Mouse (Mus musculus): ENCODE results near the gene Eif2ak3.
A peak's percentile ranks its signal among the peaks of the same experiment; 100 is the strongest.

The Eif2ak3 gene

GRCm38 (mm10) chr6:70903689-70904088, 59.4 kb downstream of the Eif2ak3 start:
- DNase-seq (ENCODE audit: low read depth, low spot score) = no peak

GRCm38 (mm10) chr6:70909572-70909971, 65.3 kb downstream of the Eif2ak3 start:
- DNase-seq (ENCODE audit: low read depth, low spot score) = no peak

GRCm38 (mm10) chr6:70910285-70910684, 66.0 kb downstream of the Eif2ak3 start:
- DNase-seq (ENCODE audit: low read depth, low spot score) = no peak

GRCm38 (mm10) chr6:70911668-70912395, 67.5 kb downstream of the Eif2ak3 start:
- peak; percentile 74 for DNase-seq (ENCODE audit: low read depth, low spot score)

GRCm38 (mm10) chr6:70912396-70912765, 68.1 kb downstream of the Eif2ak3 start:
- DNase-seq (ENCODE audit: low read depth, low spot score) = no peak

- no peak for DNase-seq (ENCODE audit: low read depth, low spot score)
These were observed 74.5 kb downstream of the Eif2ak3 start, which contains the start of gene Tex37 for GRCm38 (mm10) chr6:70918827-70919226. Gene Tex37 (minus strand): TSS chr6:70918927.

GRCm38 (mm10) chr6:70921274-70922074, 77.2 kb downstream of the Eif2ak3 start:
- DNase-seq (ENCODE audit: low read depth, low spot score) = peak; percentile 70

- DNase-seq (ENCODE audit: low read depth, low spot score) = no peak
These were observed 87.5 kb downstream of the Eif2ak3 start for GRCm38 (mm10) chr6:70931801-70932200.

- no peak for DNase-seq (ENCODE audit: low read depth, low spot score)
These were observed 109.0 kb downstream of the Eif2ak3 start for GRCm38 (mm10) chr6:70953274-70953673.

GRCm38 (mm10) chr6:70954040-70954439, 109.7 kb downstream of the Eif2ak3 start:
- DNase-seq (ENCODE audit: low read depth, low spot score) = peak; percentile 45
